Mouse (Mus musculus) cerebellum, adult 2 months (tissue): ENCODE data around the gene Cog5. TPM values are rescaled to one million over a fixed set of nuclear protein-coding genes. Genes with fewer than 3 reads are reported as not detected.

Experiments used
- DNase-seq, 2 experiments: peaks; one replicate each; pipeline ENCODE4 v3.0.0; 2021
- H3K27ac ChIP-seq: fragments of 200-500 bp; 2 replicates; pipeline ENCODE4 v1.5.1; 2012; ENCODE audit warnings: low read length, control low read depth, inconsistent platforms; ENCODE audit not compliant: insufficient read depth
- H3K27me3 ChIP-seq: fragments of 200-500 bp; 2 replicates; pipeline ENCODE4 v1.6.1; 2012; ENCODE audit warnings: inconsistent platforms, mild to moderate bottlenecking, low read length, moderate library complexity; ENCODE audit not compliant: control insufficient read depth, insufficient read depth
- H3K4me1 ChIP-seq: fragments of 200-500 bp; 2 replicates; pipeline ENCODE4 v1.6.1; 2011; ENCODE audit warnings: low read length; ENCODE audit not compliant: control insufficient read depth, insufficient read depth
- H3K4me3 ChIP-seq: fragments of 200-500 bp; replicated peaks from 2 replicates; pipeline ENCODE3; 2011; ENCODE audit warnings: mild to moderate bottlenecking, low read depth, low read length, control low read depth; ENCODE audit not compliant: insufficient read depth
- CTCF ChIP-seq: fragments of 200-500 bp; IDR thresholded peaks from 2 replicates; pipeline ENCODE4 v1.5.1; 2011; ENCODE audit warnings: low read depth, mild to moderate bottlenecking, control low read depth, low read length, moderate library complexity, borderline replicate concordance; ENCODE audit not compliant: insufficient read depth
- POLR2A ChIP-seq: fragments of 200-500 bp; IDR thresholded peaks from 2 replicates; pipeline ENCODE4 v1.6.1; 2011; ENCODE audit warnings: low read length, control low read depth, borderline replicate concordance; ENCODE audit not compliant: insufficient read depth
- WGBS: fragments of 180-500 bp; shearing (Covaris S2); methylation state at CpG from one replicate; pipeline ENCODE4 v1.1.7; 2018; 5-methylcytosine and 5-hydroxymethylcytosine counted together
- polyA plus RNA-seq: library from polyadenylated mRNA; depleted of rRNA; stranded (reverse); fragments of >200 nt; gene quantifications from 2 replicates; pipeline ENCODE4 v1.2.3, GENCODE M21; 2012

The Cog5 gene
- polyA plus RNA-seq, 1 experiment: 34.6 TPM

- WGBS: 2% methylated on average over 73 of the region's 73 CpGs
- H3K27ac ChIP-seq: peak within 1 kb of the TSS; percentile 76
- DNase-seq: peak; percentile 79 to 83
- H3K4me1 ChIP-seq: no peaks in the 10 kb centered on the region; the same call in 1 of the 2 replicates
- peak within 1 kb of the TSS; percentile 78 for H3K4me3 ChIP-seq
- no peaks in the 10 kb centered on the region for H3K27me3 ChIP-seq
- TF ChIP-seq POLR2A (peak; percentile 43; the same call in 1 of the 2 replicates), CTCF (no peak)
These were observed 20.1 kb upstream of the Cog5 start, which contains the start of gene Bcap29 for GRCm38 (mm10) chr12:31634343-31635239. Bcap29 (minus strand) TSS chr12:31634658.

- Histone ChIP-seq H3K27me3 (no peaks in the 10 kb centered on the region), H3K4me1 (no peaks in the 10 kb centered on the region; the same call in 1 of the 2 replicates), H3K27ac (no peak overlapping the region), H3K4me3 (no peak overlapping the region)
- DNase-seq: no peak
- TF ChIP-seq POLR2A (no peak), CTCF (no peak)
- 87% methylated on average over 3 of the region's 3 CpGs for WGBS
These were observed 19.4 kb upstream of the Cog5 start for GRCm38 (mm10) chr12:31635240-31635607.

DNA sequence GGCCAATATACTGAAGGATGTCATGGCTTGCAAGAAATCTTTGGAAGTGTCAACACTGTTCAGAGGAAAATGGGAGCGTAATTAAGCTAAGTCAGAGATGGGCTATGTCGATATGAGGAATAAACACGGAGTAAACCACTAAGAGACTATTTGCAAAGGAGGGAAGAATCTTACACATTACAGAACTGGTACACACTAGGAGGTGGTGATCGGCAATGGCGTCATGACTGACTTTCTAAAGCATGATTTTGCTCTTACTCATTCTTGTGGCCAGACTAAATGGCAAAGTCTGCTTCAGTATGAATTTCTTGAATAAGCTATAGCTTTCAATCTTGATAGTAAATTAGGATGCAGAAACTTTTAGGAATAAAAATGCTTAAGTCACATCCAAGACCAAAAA is 1.1 kb upstream of the Cog5 start:
- H3K4me3 ChIP-seq: no peak overlapping the region
- TF ChIP-seq CTCF (no peak), POLR2A (no peak)
- no peak for DNase-seq
- H3K27me3 ChIP-seq: no peaks in the 10 kb centered on the region
- no peak overlapping the region for H3K27ac ChIP-seq
- 72% methylated on average over 5 of the region's 5 CpGs for WGBS
- H3K4me1 ChIP-seq: no peaks in the 10 kb centered on the region

DNA sequence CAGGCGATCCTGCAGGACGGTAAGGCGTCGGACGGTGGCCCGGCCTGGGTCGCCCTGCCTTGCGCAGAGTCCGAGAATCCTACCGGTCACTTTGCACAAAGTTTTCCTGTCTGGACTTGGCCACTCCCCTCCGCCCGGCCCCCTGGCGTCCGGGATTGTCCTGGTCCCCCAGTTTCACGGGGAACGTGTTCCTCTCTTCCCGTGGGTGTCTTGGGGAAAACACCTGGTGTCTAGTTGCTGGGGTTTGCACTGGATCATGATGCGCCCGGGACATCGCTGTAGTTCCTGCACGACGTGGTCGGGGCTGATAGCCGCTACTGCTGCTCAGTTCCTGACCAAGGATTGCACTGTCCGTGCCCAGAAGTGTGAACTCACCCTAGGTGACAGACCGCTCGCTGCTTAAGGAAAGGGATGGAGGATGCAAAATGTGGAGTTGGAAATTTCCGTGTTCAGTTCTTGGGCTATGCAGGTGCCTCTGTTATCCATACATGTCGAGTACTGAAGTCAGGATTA is 352 bp downstream of the Cog5 start:
- WGBS: under 1% methylated on average over 29 of the region's 29 CpGs
- TF ChIP-seq POLR2A (no peak; the same call in 1 of the 2 replicates), CTCF (peak; percentile 20; the same call in 1 of the 2 replicates)
- DNase-seq: no peak
- Histone ChIP-seq H3K4me1 (no peaks in the 10 kb centered on the region), H3K27me3 (no peaks in the 10 kb centered on the region), H3K4me3 (peak overlapping the region; percentile 79), H3K27ac (peak overlapping the region; percentile 68)

- Histone ChIP-seq H3K4me3 (no peak overlapping the region), H3K4me1 (no peaks in the 10 kb centered on the region), H3K27ac (no peak overlapping the region), H3K27me3 (no peaks in the 10 kb centered on the region)
- no peak for DNase-seq
- WGBS: 96% methylated on average over 2 of the region's 2 CpGs
- TF ChIP-seq POLR2A: no peak
- TF ChIP-seq CTCF: no peak
These were observed 2.2 kb downstream of the Cog5 start for GRCm38 (mm10) chr12:31656841-31657240.

GRCm38 (mm10) chr12:31665999-31666398 is 11.3 kb downstream of the Cog5 start:
- DNase-seq: no peak
- Histone ChIP-seq H3K4me3 (no peak overlapping the region), H3K4me1 (no peaks in the 10 kb centered on the region), H3K27ac (no peak overlapping the region), H3K27me3 (no peaks in the 10 kb centered on the region)
- TF ChIP-seq POLR2A (no peak), CTCF (no peak)
- 68% methylated on average over 6 of the region's 6 CpGs for WGBS

GRCm38 (mm10) chr12:31667187-31667586 is 12.5 kb downstream of the Cog5 start:
- no peak for TF ChIP-seq POLR2A
- TF ChIP-seq CTCF: no peak
- WGBS: 56% methylated on average over 3 of the region's 3 CpGs
- DNase-seq: no peak
- Histone ChIP-seq H3K4me3 (no peak overlapping the region), H3K27ac (no peak overlapping the region), H3K4me1 (no peaks in the 10 kb centered on the region), H3K27me3 (no peaks in the 10 kb centered on the region)

DNA sequence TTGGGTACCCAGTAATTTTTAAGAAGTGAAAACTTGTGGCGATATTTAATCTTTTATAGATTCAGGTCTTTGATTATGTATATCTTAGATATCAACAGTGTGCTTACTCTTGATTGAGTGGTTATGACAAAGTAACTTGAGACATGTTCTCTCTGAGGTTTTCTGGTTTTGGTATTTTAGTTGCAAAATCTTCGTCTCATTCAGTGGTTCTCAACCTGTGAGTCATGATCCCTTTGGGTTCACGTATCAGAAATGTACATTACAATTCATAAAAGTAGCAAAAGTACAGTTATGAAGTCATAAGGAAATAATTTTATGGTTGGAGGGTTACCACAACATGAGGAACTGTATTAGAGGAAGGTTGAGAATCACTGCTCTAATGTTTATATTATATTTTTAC is 32.0 kb downstream of the Cog5 start:
- H3K27me3 ChIP-seq: no peaks in the 10 kb centered on the region
- H3K27ac ChIP-seq: no peak overlapping the region
- TF ChIP-seq CTCF: no peak
- TF ChIP-seq POLR2A: no peak
- no peak overlapping the region for H3K4me3 ChIP-seq
- H3K4me1 ChIP-seq: no peaks in the 10 kb centered on the region
- WGBS: 99% methylated on average over 3 of the region's 3 CpGs
- DNase-seq: no peak
